Mouse (Mus musculus) induced T-regulatory cell, adult 2 months (primary cell): Measurements from ENCODE around the gene Wdr61.
A peak's percentile ranks its signal among the peaks of the same experiment; 100 is the strongest.

Experiments
- DNase-seq: peaks from one replicate; pipeline ENCODE4 v3.0.0-alpha.2; 2012; ENCODE audit warnings: low read depth

Gene Wdr61

GRCm38 (mm10) chr9:54676531-54676986 lies 57.8 kb downstream of the Wdr61 start:
- peak; percentile 81 for DNase-seq

- no peak for DNase-seq
These were observed 60.4 kb downstream of the Wdr61 start for GRCm38 (mm10) chr9:54673887-54674286.

DNA sequence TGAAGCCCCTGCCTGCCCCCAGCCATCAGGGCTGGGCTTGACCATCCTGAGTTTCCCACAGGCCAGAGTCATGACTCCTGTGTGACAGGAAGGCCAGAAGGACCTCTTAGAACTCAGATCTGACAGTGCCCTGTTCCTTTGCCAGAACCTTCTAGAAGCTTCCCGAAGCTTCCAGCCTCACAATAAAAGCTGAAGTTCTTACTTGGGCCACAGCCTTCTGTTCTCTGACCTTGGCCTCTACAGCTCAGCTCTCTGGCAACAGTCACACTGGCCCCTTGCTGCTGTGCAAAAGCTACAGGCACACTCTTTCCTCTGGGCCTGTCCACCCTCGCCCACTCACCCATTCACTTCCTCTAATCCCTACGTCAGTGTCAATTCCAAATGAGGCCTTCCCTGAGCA lies 62.4 kb downstream of the Wdr61 start:
- DNase-seq: no peak

GRCm38 (mm10) chr9:54668455-54668854 lies 65.9 kb downstream of the Wdr61 start:
- no peak for DNase-seq

DNA sequence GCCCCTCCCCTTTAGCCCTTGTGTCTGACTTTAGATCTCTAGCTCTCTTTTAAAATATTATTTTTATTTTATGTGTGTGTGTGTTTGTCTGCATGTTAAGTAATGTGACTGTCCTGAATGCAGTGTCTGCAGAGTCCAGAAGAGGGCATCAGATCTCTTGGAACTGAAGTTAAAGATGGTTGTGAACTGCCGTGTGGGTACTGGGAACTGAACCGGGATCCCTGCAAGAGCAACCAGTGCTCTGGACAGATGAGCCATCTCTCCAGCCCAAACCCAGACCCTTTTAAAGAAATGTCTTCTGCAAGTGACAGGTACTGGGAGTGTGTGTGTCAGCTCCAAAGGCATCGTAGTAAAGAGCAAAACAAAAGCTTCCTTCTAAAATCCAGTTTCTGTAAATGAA lies 68.2 kb downstream of the Wdr61 start:
- DNase-seq: no peak
